Mouse (Mus musculus) kidney, postnatal 4 days (tissue): ENCODE data around the gene Magea6.
"Not testable (repeated sequence)": the region's sequence is repeated elsewhere in the genome, so short reads cannot be mapped to it uniquely, and the experiment has no call there.

ENCODE experiments used
- DNase-seq, 2 experiments: peaks; one replicate each; pipeline ENCODE4 v3.0.0; 2021; ENCODE audit warnings: mixed read lengths in 2 of 2

Gene Magea6

GRCm38 (mm10) chrX:154935887-154936286 lies at the start of gene Magea6:
TSS of gene Magea6 (minus strand) at chrX:154935987.
- DNase-seq, result not testable (repeated sequence)

- not testable (repeated sequence) for DNase-seq
Measured at GRCm38 (mm10) chrX:154949405-154949804, 13.6 kb upstream of the Magea6 start, which contains the start of gene Magea3. TSS of gene Magea3 (minus strand) at chrX:154949505.

GRCm38 (mm10) chrX:154890167-154890566 lies 45.6 kb downstream of the Magea6 start, which contains the start of gene Cldn34b1:
TSS of gene Cldn34b1 (minus strand) at chrX:154890267.
- not testable (repeated sequence) for DNase-seq
